Mouse (Mus musculus): ENCODE data around the gene Nkx2-5.

GRCm38 (mm10) chr17:26826131-26826530 lies 18.7 kb downstream of the Nkx2-5 start:
- TF ChIP-seq POLR2A (IDR thresholded peaks at IDR 0.05; ENCODE audit: low read depth, low read length) (no peak), CTCF (IDR thresholded peaks at IDR 0.05; ENCODE audit: extremely low read depth, insufficient read length, insufficient replicate concordance, low read depth, low read length) (no peak)
